Mouse (Mus musculus) testis, adult 2 months (tissue): ENCODE data around the gene Afmid. TPM values are rescaled to one million over a fixed set of nuclear protein-coding genes. Genes with fewer than 3 reads are reported as not detected.
"Not testable (repeated sequence)": the region's sequence is repeated elsewhere in the genome, so short reads cannot be mapped to it uniquely, and the experiment has no call there.

Experiments
- H3K27ac ChIP-seq: fragments of 200-500 bp; 2 replicates; pipeline ENCODE4 v1.5.1; 2012; ENCODE audit warnings: low read depth, low read length; ENCODE audit not compliant: control insufficient read depth, insufficient read depth
- H3K27me3 ChIP-seq: fragments of 200-500 bp; 2 replicates; pipeline ENCODE4 v1.6.1; 2012; ENCODE audit warnings: mild to moderate bottlenecking, low read length, moderate library complexity; ENCODE audit not compliant: control insufficient read depth, insufficient read depth
- H3K36me3 ChIP-seq: fragments of 200-500 bp; 2 replicates; pipeline ENCODE4 v1.6.1; 2012; ENCODE audit warnings: mild to moderate bottlenecking, low read length; ENCODE audit not compliant: control insufficient read depth, insufficient read depth
- H3K4me1 ChIP-seq: fragments of 200-500 bp; 2 replicates; pipeline ENCODE4 v1.6.1; 2012; ENCODE audit warnings: low read length; ENCODE audit not compliant: control insufficient read depth, insufficient read depth
- H3K4me3 ChIP-seq: fragments of 200-500 bp; 2 replicates; pipeline ENCODE4 v1.5.1; 2012; ENCODE audit warnings: low read depth, mild to moderate bottlenecking, low read length, moderate library complexity, mixed read lengths; ENCODE audit not compliant: control insufficient read depth
- CTCF ChIP-seq: fragments of 200-500 bp; IDR thresholded peaks from 2 replicates; pipeline ENCODE4 v1.5.1; 2012; ENCODE audit warnings: low read depth, mild to moderate bottlenecking, inconsistent platforms, low read length, moderate library complexity; ENCODE audit not compliant: control insufficient read depth, insufficient read depth, insufficient replicate concordance
- POLR2A ChIP-seq: fragments of 200-500 bp; IDR thresholded peaks from 2 replicates; pipeline ENCODE4 v1.6.1; 2012; ENCODE audit warnings: low read depth, mild to moderate bottlenecking, inconsistent platforms, low read length, moderate library complexity; ENCODE audit not compliant: control insufficient read depth
- polyA plus RNA-seq: library from polyadenylated mRNA; depleted of rRNA; stranded (reverse); fragments of >200 nt; gene quantifications from 2 replicates; pipeline ENCODE4 v1.2.3, GENCODE M21; 2012

Gene Afmid
- polyA plus RNA-seq, 1 experiment = 5.7 TPM

GRCm38 (mm10) chr11:117828149-117828887 lies 2.6 kb downstream of the Afmid start:
- no peaks in the 10 kb centered on the region for H3K36me3 ChIP-seq
- peaks cover 35% of the 10 kb centered on the region for H3K4me1 ChIP-seq
- H3K27me3 ChIP-seq = no peaks in the 10 kb centered on the region
- H3K4me3 ChIP-seq = no peak overlapping the region
- H3K27ac ChIP-seq = peak overlapping the region; percentile 84
- TF ChIP-seq CTCF = no peak
- TF ChIP-seq POLR2A = no peak

DNA sequence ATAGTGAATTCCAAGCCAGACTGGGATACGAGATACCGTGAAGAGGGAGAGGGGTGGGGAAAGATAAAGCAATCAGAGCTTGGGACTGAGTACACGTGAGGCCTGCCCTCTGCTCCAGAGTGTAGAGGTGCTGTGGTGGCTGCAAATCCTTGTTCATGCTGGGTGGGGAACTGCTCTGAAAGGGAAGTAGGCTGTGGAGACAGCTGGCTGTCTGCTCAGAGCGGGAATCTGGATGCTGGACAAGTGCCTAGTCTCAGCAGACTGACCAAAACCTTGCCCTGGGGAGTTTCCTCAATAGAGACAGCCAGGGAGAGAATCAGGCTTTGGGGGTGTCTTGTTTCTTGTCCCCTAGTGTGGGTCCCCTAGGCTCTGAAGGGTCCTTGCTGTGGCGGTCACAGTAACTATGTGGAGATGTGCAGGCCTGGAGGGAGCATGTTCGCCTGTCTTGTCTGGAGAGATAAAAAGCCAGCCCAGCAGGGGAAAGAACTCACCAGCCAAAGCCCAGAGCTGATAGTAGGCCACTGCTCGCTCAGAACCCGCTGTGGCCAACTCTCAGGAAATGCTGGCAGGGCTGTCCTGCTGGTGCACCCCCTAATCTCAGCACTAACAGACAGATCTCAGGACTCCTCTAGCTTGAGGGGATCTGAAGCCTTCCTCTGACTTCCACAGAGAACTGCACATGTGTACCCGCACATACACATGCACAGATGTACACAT lies 3.3 kb downstream of the Afmid start:
- TF ChIP-seq CTCF (no peak), POLR2A (no peak)
- Histone ChIP-seq H3K27me3 (no peaks in the 10 kb centered on the region), H3K4me1 (peaks cover 35% of the 10 kb centered on the region), H3K4me3 (no peak overlapping the region), H3K27ac (peak overlapping the region; percentile 84), H3K36me3 (no peaks in the 10 kb centered on the region)

DNA sequence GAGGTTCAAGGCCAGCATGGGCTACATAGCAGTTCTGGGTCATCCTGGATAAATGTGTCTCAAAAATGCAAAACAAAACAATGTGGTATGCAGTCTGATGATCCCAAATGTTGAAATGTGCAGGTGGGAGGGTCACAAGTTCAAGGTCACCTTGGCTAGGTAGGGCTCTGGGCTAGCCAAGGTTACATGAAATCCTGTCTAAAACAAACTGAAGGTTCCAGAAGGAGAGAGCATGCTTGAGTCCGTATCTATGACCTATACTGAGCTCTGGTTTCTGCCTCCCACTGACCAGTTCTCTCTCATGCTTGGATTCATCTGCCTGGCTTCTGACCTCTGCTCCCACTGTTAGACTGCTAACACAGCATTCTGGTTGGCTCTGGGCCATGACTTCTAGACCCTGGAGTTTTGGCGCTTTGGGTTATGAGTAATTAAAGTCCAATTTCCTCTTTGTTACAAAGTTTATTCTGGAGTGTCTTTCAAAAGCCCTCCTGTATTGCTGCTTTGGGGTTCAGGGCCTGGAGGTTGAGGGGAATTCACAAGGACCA lies 4.0 kb downstream of the Afmid start:
- Histone ChIP-seq H3K4me3 (no peak overlapping the region), H3K36me3 (no peaks in the 10 kb centered on the region), H3K27me3 (no peaks in the 10 kb centered on the region), H3K27ac (peak overlapping the region; percentile 44), H3K4me1 (peaks cover 34% of the 10 kb centered on the region)
- TF ChIP-seq POLR2A = no peak
- no peak for TF ChIP-seq CTCF

- Histone ChIP-seq H3K36me3 (no peaks in the 10 kb centered on the region), H3K4me3 (peak overlapping the region; percentile 1), H3K27me3 (no peaks in the 10 kb centered on the region), H3K27ac (peak overlapping the region; percentile 44), H3K4me1 (peaks cover 29% of the 10 kb centered on the region)
- TF ChIP-seq CTCF (no peak), POLR2A (no peak)
Measured at GRCm38 (mm10) chr11:117830401-117830800, 4.7 kb downstream of the Afmid start.

GRCm38 (mm10) chr11:117832086-117832969 lies 6.6 kb downstream of the Afmid start:
- TF ChIP-seq CTCF (peak; percentile 69; the same call in 1 of the 2 replicates), POLR2A (no peak)
- Histone ChIP-seq H3K4me3 (peak overlapping the region; percentile 83), H3K27me3 (no peaks in the 10 kb centered on the region), H3K36me3 (no peaks in the 10 kb centered on the region), H3K27ac (peak overlapping the region; percentile 76), H3K4me1 (peaks cover 29% of the 10 kb centered on the region)

DNA sequence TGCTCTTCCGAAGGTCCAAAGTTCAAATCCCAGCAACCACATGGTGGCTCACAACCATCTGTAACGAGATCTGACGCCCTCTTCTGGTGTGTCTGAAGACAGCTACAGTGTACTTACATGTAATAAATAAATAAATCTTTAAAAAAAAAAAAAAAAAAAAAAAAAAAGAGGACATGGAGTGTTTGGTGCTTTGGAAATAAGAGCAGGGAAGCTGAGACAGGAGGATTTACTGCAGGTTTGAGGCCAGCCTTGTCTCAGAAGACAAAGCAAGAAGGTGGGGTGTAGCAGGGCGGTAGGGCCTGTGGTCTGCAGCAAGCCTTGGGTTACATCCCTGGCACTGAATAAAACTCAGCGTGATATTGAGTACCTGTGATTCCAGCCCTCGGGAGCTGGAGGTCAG lies 7.8 kb downstream of the Afmid start:
- not testable (repeated sequence) for H3K36me3 ChIP-seq, H3K27me3 ChIP-seq, H3K4me3 ChIP-seq
- Histone ChIP-seq H3K27ac (peak overlapping the region; percentile 65), H3K4me1 (peaks cover 23% of the 10 kb centered on the region)

GRCm38 (mm10) chr11:117834086-117834485 lies 8.4 kb downstream of the Afmid start:
- peak overlapping the region; percentile 41 for H3K27ac ChIP-seq
- no peaks in the 10 kb centered on the region for H3K27me3 ChIP-seq
- H3K4me3 ChIP-seq = no peak overlapping the region
- TF ChIP-seq POLR2A (0 out of 2 replicates have a peak, but pooled peaks have one; percentile 21), CTCF (no peak)
- no peaks in the 10 kb centered on the region for H3K36me3 ChIP-seq
- peaks cover 21% of the 10 kb centered on the region for H3K4me1 ChIP-seq
